Mouse (Mus musculus): ENCODE results near the gene Pitpnm1. TPM values are rescaled to one million over a fixed set of nuclear protein-coding genes. Genes with fewer than 3 reads are reported as not detected.
A peak's percentile ranks its signal among the peaks of the same experiment; 100 is the strongest.

Gene Pitpnm1
- polyA plus RNA-seq, 1 experiment from 2014 or later: 18.9 TPM

DNA sequence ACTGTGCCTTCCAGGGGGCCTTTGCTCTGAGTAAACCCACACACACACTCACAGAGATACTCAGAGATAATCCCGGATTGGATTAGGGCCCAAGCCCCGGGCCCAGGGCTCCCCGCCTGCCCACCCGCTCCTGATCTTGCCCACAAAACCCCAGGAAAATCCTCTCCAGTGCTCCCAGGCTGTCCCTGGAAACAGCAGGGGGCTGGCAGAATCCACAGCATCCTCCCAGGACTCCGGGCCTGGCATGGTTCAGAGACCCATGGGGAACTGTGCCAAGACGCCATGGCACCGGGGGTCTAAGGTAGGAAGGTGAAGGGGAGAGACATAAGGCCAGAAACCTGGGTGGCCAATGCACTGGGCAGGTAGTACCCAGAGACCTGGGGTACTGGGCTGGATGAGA is 16.5 kb upstream of the Pitpnm1 start:
- H3K4me2 ChIP-seq (replicated peaks; ENCODE audit: low read depth, low read length): no peak overlapping the region
- H3K4me3 ChIP-seq (ENCODE audit: low read depth, low read length): no peak overlapping the region
- no peak for TF ChIP-seq EP300 (IDR thresholded peaks at IDR 0.05)
- no peak for DNase-seq (ENCODE audit: low spot score)
- WGBS: 77% methylated on average over 7 of the region's 7 CpGs
- no peak overlapping the region for H3K27ac ChIP-seq (ENCODE audit: low read length)
- H3K36me3 ChIP-seq (ENCODE audit: insufficient read depth, low read length): no peaks in the 10 kb centered on the region
- no peaks in the 10 kb centered on the region for H3K4me1 ChIP-seq (ENCODE audit: insufficient read depth, low read depth, low read length)
- no peak overlapping the region for H3K9ac ChIP-seq (replicated peaks; ENCODE audit: low read depth)
- ATAC-seq: no peak
- no peaks in the 10 kb centered on the region for H3K27me3 ChIP-seq (replicated peaks; ENCODE audit: insufficient read depth, low read length)
- H3K9me3 ChIP-seq (ENCODE audit: low read length): no peaks in the 10 kb centered on the region

- DNase-seq (ENCODE audit: low spot score) (no peak), ATAC-seq (peak; percentile 11; the same call in 1 of the 2 replicates)
- no peaks in the 10 kb centered on the region for H3K9me3 ChIP-seq (ENCODE audit: low read length)
- H3K36me3 ChIP-seq (ENCODE audit: insufficient read depth, low read length): no peaks in the 10 kb centered on the region
- WGBS: 17% methylated on average over 6 of the region's 8 CpGs
- H3K27ac ChIP-seq (ENCODE audit: low read length): no peak overlapping the region
- no peak overlapping the region for H3K4me3 ChIP-seq (ENCODE audit: low read depth, low read length)
- no peak overlapping the region for H3K4me2 ChIP-seq (replicated peaks; ENCODE audit: low read depth, low read length)
- H3K4me1 ChIP-seq (ENCODE audit: insufficient read depth, low read depth, low read length): no peaks in the 10 kb centered on the region
- no peak for TF ChIP-seq EP300 (IDR thresholded peaks at IDR 0.05)
- 0 out of 2 replicates have a peak, but pooled peaks have one; percentile 23 for TF ChIP-seq CTCF (IDR thresholded peaks at IDR 0.05)
- no peak overlapping the region for H3K9ac ChIP-seq (replicated peaks; ENCODE audit: low read depth)
- no peaks in the 10 kb centered on the region for H3K27me3 ChIP-seq (replicated peaks; ENCODE audit: insufficient read depth, low read length)
Observed at GRCm38 (mm10) chr19:4083826-4084225, 16.0 kb upstream of the Pitpnm1 start.

DNA sequence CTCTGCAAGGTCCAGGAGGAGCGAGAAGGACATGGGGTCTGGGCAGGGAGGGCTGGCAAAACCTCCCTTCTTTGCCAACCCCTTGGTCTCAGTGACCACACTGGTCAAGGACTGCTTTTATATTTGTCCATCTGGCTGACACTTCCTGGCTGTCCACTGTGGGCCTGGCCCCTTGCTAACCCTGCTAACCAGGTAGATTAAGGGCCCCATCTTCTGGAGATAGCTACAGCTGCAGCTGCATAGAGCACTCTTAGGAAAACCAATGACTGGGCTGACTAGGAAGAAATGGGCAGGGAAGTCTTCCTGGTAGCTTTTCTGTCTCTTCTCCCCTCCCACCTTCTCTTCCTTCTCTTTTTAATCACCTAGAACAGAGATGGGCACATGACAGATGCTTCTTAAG is 14.8 kb upstream of the Pitpnm1 start:
- Histone ChIP-seq H3K9me3 (ENCODE audit: low read length) (no peaks in the 10 kb centered on the region), H3K4me1 (ENCODE audit: insufficient read depth, low read depth, low read length) (no peaks in the 10 kb centered on the region), H3K9ac (replicated peaks; ENCODE audit: low read depth) (no peak overlapping the region), H3K4me2 (replicated peaks; ENCODE audit: low read depth, low read length) (no peak overlapping the region), H3K27ac (ENCODE audit: low read length) (no peak overlapping the region), H3K36me3 (ENCODE audit: insufficient read depth, low read length) (no peaks in the 10 kb centered on the region), H3K27me3 (replicated peaks; ENCODE audit: insufficient read depth, low read length) (no peaks in the 10 kb centered on the region), H3K4me3 (ENCODE audit: low read depth, low read length) (no peak overlapping the region)
- 71% methylated on average over 1 of the region's 1 CpGs for WGBS
- TF ChIP-seq EP300 (IDR thresholded peaks at IDR 0.05): no peak
- peak; percentile 70 for TF ChIP-seq CTCF (IDR thresholded peaks at IDR 0.05)
- peak; percentile 70 for DNase-seq (ENCODE audit: low spot score)
- ATAC-seq: peak; percentile 58; the same call in 1 of the 2 replicates

GRCm38 (mm10) chr19:4086156-4086555 is 13.6 kb upstream of the Pitpnm1 start:
- Histone ChIP-seq H3K4me2 (replicated peaks; ENCODE audit: low read depth, low read length) (no peak overlapping the region), H3K27ac (ENCODE audit: low read length) (no peak overlapping the region), H3K27me3 (replicated peaks; ENCODE audit: insufficient read depth, low read length) (no peaks in the 10 kb centered on the region), H3K9ac (replicated peaks; ENCODE audit: low read depth) (no peak overlapping the region), H3K36me3 (ENCODE audit: insufficient read depth, low read length) (no peaks in the 10 kb centered on the region), H3K4me1 (ENCODE audit: insufficient read depth, low read depth, low read length) (no peaks in the 10 kb centered on the region), H3K9me3 (ENCODE audit: low read length) (no peaks in the 10 kb centered on the region), H3K4me3 (ENCODE audit: low read depth, low read length) (no peak overlapping the region)
- DNase-seq (ENCODE audit: low spot score) (no peak), ATAC-seq (no peak)
- WGBS: 92% methylated on average over 15 of the region's 15 CpGs
- no peak for TF ChIP-seq EP300 (IDR thresholded peaks at IDR 0.05)
- TF ChIP-seq CTCF (IDR thresholded peaks at IDR 0.05): no peak

DNA sequence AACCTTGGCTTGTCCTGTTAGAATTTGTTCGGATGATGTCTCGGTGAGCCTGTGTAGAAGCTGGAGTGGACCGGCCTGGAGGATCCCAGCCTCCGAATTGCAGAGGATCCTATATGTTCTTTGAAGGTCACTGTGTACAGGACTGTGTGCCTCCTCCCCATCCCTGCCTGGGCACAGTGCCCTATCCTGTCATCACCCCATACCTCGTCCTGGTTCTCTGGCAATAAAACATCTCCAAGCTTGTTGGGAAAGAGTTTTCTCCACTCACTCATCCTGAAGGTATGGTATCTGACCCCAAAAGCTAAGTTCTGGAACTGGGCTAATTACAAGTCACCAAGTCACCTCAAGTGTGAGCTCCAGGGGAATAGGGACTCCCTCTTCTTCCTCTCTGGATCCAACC is 12.7 kb upstream of the Pitpnm1 start:
- no peak for ATAC-seq
- Histone ChIP-seq H3K4me1 (ENCODE audit: insufficient read depth, low read depth, low read length) (no peaks in the 10 kb centered on the region), H3K4me3 (ENCODE audit: low read depth, low read length) (no peak overlapping the region), H3K27me3 (replicated peaks; ENCODE audit: insufficient read depth, low read length) (no peaks in the 10 kb centered on the region), H3K9ac (replicated peaks; ENCODE audit: low read depth) (no peak overlapping the region), H3K4me2 (replicated peaks; ENCODE audit: low read depth, low read length) (no peak overlapping the region), H3K9me3 (ENCODE audit: low read length) (no peaks in the 10 kb centered on the region), H3K27ac (ENCODE audit: low read length) (no peak overlapping the region), H3K36me3 (ENCODE audit: insufficient read depth, low read length) (no peaks in the 10 kb centered on the region)
- TF ChIP-seq EP300 (IDR thresholded peaks at IDR 0.05) (no peak), CTCF (IDR thresholded peaks at IDR 0.05) (no peak)
- no peak for DNase-seq (ENCODE audit: low spot score)
- 82% methylated on average over 5 of the region's 5 CpGs for WGBS

DNA sequence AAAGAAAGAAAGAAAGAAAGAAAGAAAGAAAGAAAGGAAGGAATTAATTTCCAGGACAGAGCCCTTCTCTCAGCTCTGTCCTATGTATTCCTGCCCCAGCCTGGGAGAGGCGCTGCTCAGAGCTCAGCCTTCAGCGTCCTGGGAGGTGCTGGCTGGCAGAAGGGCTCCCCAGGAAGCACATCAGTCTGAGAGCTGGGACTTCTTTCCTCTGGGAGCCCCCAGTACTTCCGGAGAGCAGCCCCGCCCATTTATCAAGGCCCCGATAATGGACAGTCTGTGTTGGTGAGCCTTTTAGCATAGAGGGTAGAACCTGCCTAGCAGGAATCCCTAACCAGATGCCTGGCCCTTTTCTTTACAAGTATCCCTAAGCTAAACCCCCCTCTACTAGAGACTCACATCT is 11.7 kb upstream of the Pitpnm1 start:
- TF ChIP-seq EP300 (IDR thresholded peaks at IDR 0.05): no peak
- TF ChIP-seq CTCF (IDR thresholded peaks at IDR 0.05): no peak
- no peak overlapping the region for H3K27ac ChIP-seq (ENCODE audit: low read length)
- no peak overlapping the region for H3K4me2 ChIP-seq (replicated peaks; ENCODE audit: low read depth, low read length)
- H3K36me3 ChIP-seq (ENCODE audit: insufficient read depth, low read length): no peaks in the 10 kb centered on the region
- no peak overlapping the region for H3K4me3 ChIP-seq (ENCODE audit: low read depth, low read length)
- 29% methylated on average over 5 of the region's 5 CpGs for WGBS
- no peaks in the 10 kb centered on the region for H3K9me3 ChIP-seq (ENCODE audit: low read length)
- H3K27me3 ChIP-seq (replicated peaks; ENCODE audit: insufficient read depth, low read length): no peaks in the 10 kb centered on the region
- DNase-seq (ENCODE audit: low spot score): peak; percentile 13
- no peaks in the 10 kb centered on the region for H3K4me1 ChIP-seq (ENCODE audit: insufficient read depth, low read depth, low read length)
- ATAC-seq: no peak
- no peak overlapping the region for H3K9ac ChIP-seq (replicated peaks; ENCODE audit: low read depth)

DNA sequence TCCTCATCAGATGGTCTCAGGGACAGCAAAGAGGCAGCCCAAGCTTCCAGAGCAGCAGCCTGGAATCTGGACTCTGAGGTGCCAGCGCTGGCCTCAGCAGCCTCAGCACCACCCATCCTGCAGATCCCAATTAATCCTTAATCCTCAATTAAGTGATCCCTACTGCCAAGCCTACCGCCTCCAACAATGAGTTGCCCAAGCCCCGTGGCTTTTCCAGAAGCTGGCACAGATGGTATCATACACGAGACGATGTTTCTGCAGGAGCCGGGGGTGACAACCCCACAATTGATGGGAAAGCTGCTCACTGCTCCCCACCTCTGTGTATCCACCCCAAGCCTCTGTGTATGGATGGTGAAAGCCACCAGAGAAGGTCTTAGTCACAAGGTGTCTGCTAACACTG is 10.7 kb upstream of the Pitpnm1 start:
- ATAC-seq (no peak), DNase-seq (ENCODE audit: low spot score) (no peak)
- Histone ChIP-seq H3K4me1 (ENCODE audit: insufficient read depth, low read depth, low read length) (no peaks in the 10 kb centered on the region), H3K27me3 (replicated peaks; ENCODE audit: insufficient read depth, low read length) (no peaks in the 10 kb centered on the region), H3K4me2 (replicated peaks; ENCODE audit: low read depth, low read length) (no peak overlapping the region), H3K27ac (ENCODE audit: low read length) (no peak overlapping the region), H3K9me3 (ENCODE audit: low read length) (no peaks in the 10 kb centered on the region), H3K36me3 (ENCODE audit: insufficient read depth, low read length) (no peaks in the 10 kb centered on the region), H3K9ac (replicated peaks; ENCODE audit: low read depth) (no peak overlapping the region), H3K4me3 (ENCODE audit: low read depth, low read length) (no peak overlapping the region)
- WGBS: 77% methylated on average over 6 of the region's 6 CpGs
- TF ChIP-seq EP300 (IDR thresholded peaks at IDR 0.05) (no peak), CTCF (IDR thresholded peaks at IDR 0.05) (no peak)

Measured in lung, postnatal 0 days (tissue).